26 mouse cellular contexts compared by ENCODE assay signal in genomic region chr7:82943797-82944196, GRCm38 (mm10).
DNase-seq lines count a peak whose midpoint lies in the region; ATAC-seq and TF ChIP-seq lines count a peak whose summit lies in the region.
"Had no signal": no experiment of that assay in that cellular context is flagged by ENCODE, and none has a peak within 500 bp of the region (broad histone marks: within the 10 kb centered on the region; RNA-seq: fewer than 3 reads in every experiment).

No protein-coding gene starts in this region.

- no peak overlapping the region for H3K4me2 ChIP-seq in lung, embryonic 14.5 days
- no peak overlapping the region for H3K4me2 ChIP-seq in neural tube, embryonic 15.5 days
- H3K4me2 ChIP-seq: embryonic facial prominence, embryonic 12.5 days; embryonic facial prominence, embryonic 15.5 days; forebrain, embryonic 13.5 days; heart, embryonic 13.5 days; hindbrain, embryonic 14.5 days had no signal

- H3K9me3 ChIP-seq in lung, embryonic 14.5 days (ENCODE audit: low read depth, low read length) = no peaks in the 10 kb centered on the region
- no peaks in the 10 kb centered on the region for H3K9me3 ChIP-seq in neural tube, embryonic 15.5 days (replicated peaks)
- H3K9me3 ChIP-seq: embryonic facial prominence, embryonic 12.5 days; embryonic facial prominence, embryonic 15.5 days; heart, embryonic 10.5 days had no signal

- no peaks in the 10 kb centered on the region for H3K4me1 ChIP-seq in lung, embryonic 14.5 days (ENCODE audit: insufficient read depth)
- H3K4me1 ChIP-seq in neural tube, embryonic 15.5 days = no peaks in the 10 kb centered on the region
- H3K4me1 ChIP-seq: embryonic facial prominence, embryonic 12.5 days; heart, embryonic 10.5 days had no signal

- TF ChIP-seq CTCF in lung, embryonic 14.5 days (IDR thresholded peaks at IDR 0.05; ENCODE audit: low read depth) = no peak

- DNase-seq in frontal cortex, adult 2 months (ENCODE audit: extremely low spot score in 1 of 2, low spot score in 1 of 2) = no peak
- DNase-seq in lung, embryonic 14.5 days = peak; percentile 35
- DNase-seq in lung, postnatal 25 days (ENCODE audit: low spot score) = no peak
- DNase-seq in neural tube, embryonic 10.5 days (ENCODE audit: extremely low spot score, low spot score) = peak; percentile 1
- DNase-seq: adrenal gland, adult 2 months; adrenal gland, postnatal 14 days; cerebellum, adult 11 months; cerebellum, adult 2 months; cerebellum, adult 9-11 months; cerebellum, postnatal 25 days; gastrocnemius, adult 2 months; gastrocnemius, postnatal 14 days; heart, adult 2 months; heart, postnatal 14 days; heart, postnatal 4 days had no signal

- peak; percentile 13; the same call in 1 of the 2 replicates for ATAC-seq in frontal cortex, adult (ENCODE audit: low TSS enrichment)
- ATAC-seq in lung, embryonic 14.5 days (ENCODE audit: insufficient read depth) = peak; percentile 56
- ATAC-seq in neural tube, embryonic 15.5 days (ENCODE audit: low FRiP score) = no peak
- ATAC-seq: CD4-positive, CD25-positive, alpha-beta regulatory T cell, adult 4 months; hindbrain, postnatal 0 days; inflammation-experienced regulatory T-cells, adult 6 months had no signal

- H3K9ac ChIP-seq in lung, embryonic 14.5 days = no peak overlapping the region
- no peak overlapping the region for H3K9ac ChIP-seq in neural tube, embryonic 15.5 days (replicated peaks)
- H3K9ac ChIP-seq: embryonic facial prominence, embryonic 12.5 days; embryonic facial prominence, embryonic 15.5 days; forebrain, embryonic 13.5 days; heart, embryonic 13.5 days; hindbrain, embryonic 14.5 days had no signal

- no peaks in the 10 kb centered on the region for H3K27me3 ChIP-seq in lung, embryonic 14.5 days (ENCODE audit: insufficient read depth, low read length)
- H3K27me3 ChIP-seq in neural tube, embryonic 15.5 days (replicated peaks) = no peaks in the 10 kb centered on the region
- H3K27me3 ChIP-seq: embryonic facial prominence, embryonic 12.5 days; embryonic facial prominence, embryonic 15.5 days; forebrain, embryonic 13.5 days; heart, embryonic 13.5 days had no signal

- WGBS in lung, embryonic 14.5 days = 70% methylated on average over 1 of the region's 1 CpGs
- WGBS in neural tube, embryonic 15.5 days = 98% methylated on average over 1 of the region's 1 CpGs

- H3K27ac ChIP-seq in lung, embryonic 14.5 days (ENCODE audit: low read depth) = no peak overlapping the region; the same call in 1 of the 2 replicates
- H3K27ac ChIP-seq in neural tube, embryonic 15.5 days (replicated peaks) = no peak overlapping the region
- H3K27ac ChIP-seq: embryonic facial prominence, embryonic 12.5 days; embryonic facial prominence, embryonic 15.5 days; forebrain, embryonic 13.5 days; gastrocnemius, adult 2 months; heart, adult 2 months; heart, embryonic 10.5 days; heart, embryonic 13.5 days; hindbrain, embryonic 14.5 days; hindbrain, postnatal 0 days had no signal

- no peak overlapping the region for H3K4me3 ChIP-seq in lung, embryonic 14.5 days (ENCODE audit: low read depth, low read length)
- H3K4me3 ChIP-seq in neural tube, embryonic 15.5 days (replicated peaks) = no peak overlapping the region
- H3K4me3 ChIP-seq: embryonic facial prominence, embryonic 12.5 days; embryonic facial prominence, embryonic 15.5 days; forebrain, embryonic 13.5 days; gastrocnemius, adult 2 months; heart, adult 2 months; heart, embryonic 10.5 days; heart, embryonic 13.5 days had no signal

- H3K36me3 ChIP-seq in lung, embryonic 14.5 days (ENCODE audit: insufficient read depth) = no peaks in the 10 kb centered on the region
- no peaks in the 10 kb centered on the region for H3K36me3 ChIP-seq in neural tube, embryonic 15.5 days
- H3K36me3 ChIP-seq: embryonic facial prominence, embryonic 12.5 days; embryonic facial prominence, embryonic 15.5 days; heart, embryonic 10.5 days; heart, embryonic 13.5 days had no signal

Comparison
In these comparisons a context has a peak if more than half of its experiments do, and no peak if none do; other contexts are left out.
1. DNase-seq: peak in lung, embryonic 14.5 days (single experiment) and neural tube, embryonic 10.5 days (single experiment); none in frontal cortex, adult 2 months (0 of 2) and lung, postnatal 25 days (single experiment).